ENCODE assay signal across 8 mouse cellular contexts in genomic region chr3:129532865-129533742, GRCm38 (mm10). TPM values are rescaled to one million over a fixed set of nuclear protein-coding genes. Genes with fewer than 3 reads are reported as not detected.
DNase-seq lines count a peak whose midpoint lies in the region; ATAC-seq lines count a peak whose summit lies in the region.

No protein-coding gene starts in this region.

- H3K4me1 ChIP-seq in embryonic facial prominence, embryonic 15.5 days = peaks cover 39% of the 10 kb centered on the region

- peak; percentile 47 for DNase-seq in CD4-positive, CD25-positive, alpha-beta regulatory T cell, adult 2 months (ENCODE audit: low read depth, low spot score)
- DNase-seq in adrenal gland, postnatal 25 days = peak; percentile 16
- DNase-seq in heart, postnatal 36 days = peak; percentile 27 to 31
- DNase-seq in layer of hippocampus, postnatal 36 days = peak; percentile 46 to 56
- DNase-seq in right cerebral cortex, postnatal 36 days (ENCODE audit: low spot score in 2 of 2) = peak; percentile 40 to 58

- H3K9ac ChIP-seq in embryonic facial prominence, embryonic 15.5 days = peak overlapping the region; percentile 92

- peak overlapping the region; percentile 77 for H3K4me3 ChIP-seq in embryonic facial prominence, embryonic 15.5 days (replicated peaks)

- ATAC-seq in CD4-positive, CD25-positive, alpha-beta regulatory T cell, adult 4 months = no peak
- no peak for ATAC-seq in embryonic facial prominence, embryonic 15.5 days (ENCODE audit: insufficient number of reproducible peaks, low FRiP score, low TSS enrichment, low read depth)
- peak; percentile 19 for ATAC-seq in megakaryocyte progenitor cell, adult 5-6 weeks (replicated peaks; ENCODE audit: poor library complexity)

- H3K4me2 ChIP-seq in embryonic facial prominence, embryonic 15.5 days (replicated peaks) = peak overlapping the region; percentile 80

- no peaks in the 10 kb centered on the region for H3K36me3 ChIP-seq in embryonic facial prominence, embryonic 15.5 days

- under 1% methylated on average over 40 of the region's 40 CpGs for WGBS in embryonic facial prominence, embryonic 15.5 days

- no peaks in the 10 kb centered on the region for H3K9me3 ChIP-seq in embryonic facial prominence, embryonic 15.5 days (replicated peaks)

- H3K27ac ChIP-seq in embryonic facial prominence, embryonic 15.5 days (replicated peaks) = peak overlapping the region; percentile 96

- intact Hi-C loops in heart, postnatal 36 days (cut with DNase I) = loop anchor here (5.0 kb wide), 3 partner anchors 99 to 231 kb away; no protein-coding TSS in a partner anchor

- H3K27me3 ChIP-seq in embryonic facial prominence, embryonic 15.5 days = no peaks in the 10 kb centered on the region

RNA-seq across cellular contexts. Expression of gene Elovl6, which starts 0.9 kb away (rescaled TPM):
- 10 to 100 TPM; 14.3 to 14.6 TPM for polyA plus RNA-seq in CD4-positive, CD25-positive, alpha-beta regulatory T cell, adult 4 months (2017; shearing (Covaris generic))
- total RNA-seq in adrenal gland, postnatal 25 days (2021) = 46.0 and 73.5 TPM in 2 replicates
- 34.2 and 34.6 TPM in 2 replicates for polyA plus RNA-seq in embryonic facial prominence, embryonic 15.5 days (2015; fragmentation: Nextera tagmentation; extraction: Ambion mirVana)
- 1 to 10 TPM in 1 of 2 experiments, under 1 TPM in 1; 0.65 to 3.6 TPM for total RNA-seq in heart, postnatal 36 days (2021)
- total RNA-seq in layer of hippocampus, postnatal 36 days (2021) = 10 to 100 TPM; 37.4 to 38.2 TPM
- 16.2 and 22.7 TPM in 2 replicates for total RNA-seq in megakaryocyte progenitor cell, adult 5-6 weeks (2015)
- 11.8 and 12.3 TPM in 2 replicates for total RNA-seq in megakaryocyte progenitor cell, adult 5-6 weeks (2017)
